Mouse (Mus musculus) thymus, adult 2 months (tissue): Measurements from ENCODE around the gene Nudt19.
"Not testable (repeated sequence)": the region's sequence is repeated elsewhere in the genome, so short reads cannot be mapped to it uniquely, and the experiment has no call there.

Experiments
- CTCF ChIP-seq: fragments of 200-500 bp; IDR thresholded peaks from 2 replicates; pipeline ENCODE4 v1.5.1; 2012; ENCODE audit warnings: mild to moderate bottlenecking, control low read depth, low read length, moderate library complexity, borderline replicate concordance; ENCODE audit not compliant: control insufficient read depth, poor library complexity, insufficient read depth; ENCODE audit errors: extremely low read depth
- POLR2A ChIP-seq: fragments of 200-500 bp; IDR thresholded peaks from 2 replicates; pipeline ENCODE4 v1.6.1; 2012; ENCODE audit warnings: mild to moderate bottlenecking, low read length, control low read depth, moderate library complexity; ENCODE audit not compliant: control insufficient read depth, poor library complexity, insufficient read depth; ENCODE audit errors: extremely low read depth

- TF ChIP-seq CTCF, POLR2A: not testable (repeated sequence)
Measured at GRCm38 (mm10) chr7:35569724-35570123, 13.6 kb upstream of the Nudt19 start.
